In genomic region chr5:99167767-99168166, GRCm38 (mm10) we compare ENCODE assay signal across 15 mouse cellular contexts.
"Had no signal": no experiment of that assay in that cellular context is flagged by ENCODE, and none has a peak within 500 bp of the region (broad histone marks: within the 10 kb centered on the region; RNA-seq: fewer than 3 reads in every experiment).

No protein-coding gene starts in this region.

- H3K4me2 ChIP-seq: neural tube, embryonic 12.5 days; neural tube, embryonic 13.5 days; neural tube, embryonic 15.5 days had no signal

- H3K27ac ChIP-seq: neural tube, embryonic 12.5 days; neural tube, embryonic 13.5 days; neural tube, embryonic 15.5 days had no signal

- H3K27me3 ChIP-seq: neural tube, embryonic 12.5 days; neural tube, embryonic 13.5 days; neural tube, embryonic 15.5 days had no signal

- H3K36me3 ChIP-seq: neural tube, embryonic 12.5 days; neural tube, embryonic 13.5 days; neural tube, embryonic 15.5 days had no signal

- H3K4me1 ChIP-seq: neural tube, embryonic 12.5 days; neural tube, embryonic 15.5 days had no signal

- H3K4me3 ChIP-seq: neural tube, embryonic 12.5 days; neural tube, embryonic 13.5 days; neural tube, embryonic 15.5 days had no signal

- H3K9me3 ChIP-seq: neural tube, embryonic 12.5 days; neural tube, embryonic 13.5 days; neural tube, embryonic 15.5 days had no signal

- H3K9ac ChIP-seq: neural tube, embryonic 12.5 days; neural tube, embryonic 13.5 days; neural tube, embryonic 15.5 days had no signal

- DNase-seq: retina, postnatal 1 day; right cerebral cortex, adult 18-20 months; right cerebral cortex, postnatal 14 days; right cerebral cortex, postnatal 25 days; right cerebral cortex, postnatal 4 days; spleen, adult 18-20 months; thymus, adult 18-20 months; thymus, adult 2 months; thymus, postnatal 14 days; thymus, postnatal 25 days; thymus, postnatal 36 days; thymus, postnatal 4 days had no signal
